Mouse (Mus musculus): ENCODE measurements around the gene Scnn1a. TPM values are rescaled to one million over a fixed set of nuclear protein-coding genes. Genes with fewer than 3 reads are reported as not detected.

Gene Scnn1a
- total RNA-seq, 1 experiment from 2014 or later: 6.4 TPM

GRCm38 (mm10) chr6:125330626-125331326 is 10.3 kb downstream of the Scnn1a start:
- 0 out of 2 replicates have a peak, but pooled peaks have one; percentile 11 for ATAC-seq (replicated peaks; ENCODE audit: insufficient number of reproducible peaks, low FRiP score, low TSS enrichment, poor library complexity, severe bottlenecking)

- ATAC-seq (replicated peaks; ENCODE audit: insufficient number of reproducible peaks, low FRiP score, low TSS enrichment, poor library complexity, severe bottlenecking): peak; percentile 77
Measured at GRCm38 (mm10) chr6:125333112-125333899, 12.8 kb downstream of the Scnn1a start.

GRCm38 (mm10) chr6:125334356-125334755 is 13.9 kb downstream of the Scnn1a start:
- peak; percentile 41 for ATAC-seq (replicated peaks; ENCODE audit: insufficient number of reproducible peaks, low FRiP score, low TSS enrichment, poor library complexity, severe bottlenecking)

- no peak for ATAC-seq (replicated peaks; ENCODE audit: insufficient number of reproducible peaks, low FRiP score, low TSS enrichment, poor library complexity, severe bottlenecking)
Measured at GRCm38 (mm10) chr6:125338791-125339660, 18.6 kb downstream of the Scnn1a start.

DNA sequence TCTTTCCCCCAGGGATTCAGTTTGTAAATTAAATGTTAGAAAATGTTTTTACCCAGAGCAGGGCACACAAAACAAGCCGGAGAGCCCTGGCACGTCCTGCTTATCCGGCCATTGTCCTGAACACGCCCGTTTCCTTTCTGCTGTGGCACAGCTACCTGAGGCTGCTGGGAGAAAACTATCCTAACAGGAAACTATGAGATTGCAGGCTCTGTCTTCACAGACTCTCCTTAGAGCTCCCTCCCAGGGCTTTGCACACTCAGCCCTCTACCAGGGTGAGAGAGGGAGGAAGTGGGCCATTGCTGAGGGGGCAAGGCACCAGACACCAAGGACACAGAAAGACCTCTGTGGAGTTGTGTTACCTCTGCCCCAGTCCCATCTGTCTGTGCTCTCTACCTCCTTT is 19.8 kb downstream of the Scnn1a start:
- ATAC-seq (replicated peaks; ENCODE audit: insufficient number of reproducible peaks, low FRiP score, low TSS enrichment, poor library complexity, severe bottlenecking): no peak

DNA sequence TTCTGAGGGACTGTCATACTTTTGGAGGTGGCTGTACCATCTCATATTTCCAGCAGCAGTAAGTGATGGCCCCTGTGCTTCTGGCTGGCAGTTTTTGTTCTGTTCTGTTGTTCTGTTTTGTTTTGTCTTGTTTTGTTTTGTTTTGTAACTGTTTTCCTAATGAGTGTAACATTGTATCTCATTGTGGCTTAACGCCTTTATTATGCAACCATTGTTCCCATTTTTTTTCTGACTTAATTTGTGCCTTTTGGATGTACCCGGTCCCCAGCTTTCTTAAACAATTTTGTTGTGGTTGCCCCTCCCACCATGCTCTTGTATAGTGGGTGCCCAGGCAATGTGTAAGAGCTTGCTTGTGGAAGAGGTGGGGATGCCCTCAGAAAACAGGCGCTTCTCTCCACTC is 21.7 kb downstream of the Scnn1a start:
- peak; percentile 46; the same call in 1 of the 2 replicates for ATAC-seq (replicated peaks; ENCODE audit: insufficient number of reproducible peaks, low FRiP score, low TSS enrichment, poor library complexity, severe bottlenecking)

DNA sequence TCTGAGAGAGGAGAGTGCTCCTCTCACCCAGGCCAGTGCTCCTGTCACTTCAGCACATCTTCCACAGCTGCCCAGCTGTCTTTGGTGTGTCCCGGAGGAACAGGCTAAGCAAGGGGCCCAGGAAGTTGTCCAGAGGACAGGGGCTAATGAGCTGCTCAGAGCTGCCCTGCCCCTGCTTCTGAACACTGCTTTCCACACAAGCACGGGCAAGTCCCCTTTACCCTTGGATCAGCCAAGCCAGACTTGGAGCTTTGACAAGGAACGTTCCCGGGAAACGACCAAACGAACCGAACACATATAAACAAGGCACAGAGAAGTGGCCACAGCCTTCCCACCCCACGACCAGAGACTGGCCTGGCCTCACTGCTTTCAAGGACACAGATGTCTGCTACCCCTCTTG is 23.6 kb downstream of the Scnn1a start:
- no peak for ATAC-seq (replicated peaks; ENCODE audit: insufficient number of reproducible peaks, low FRiP score, low TSS enrichment, poor library complexity, severe bottlenecking)

- ATAC-seq (replicated peaks; ENCODE audit: insufficient number of reproducible peaks, low FRiP score, low TSS enrichment, poor library complexity, severe bottlenecking): peak; percentile 54
Measured at GRCm38 (mm10) chr6:125344866-125345265, 24.4 kb downstream of the Scnn1a start.

GRCm38 (mm10) chr6:125345625-125346024 is 25.2 kb downstream of the Scnn1a start:
- ATAC-seq (replicated peaks; ENCODE audit: insufficient number of reproducible peaks, low FRiP score, low TSS enrichment, poor library complexity, severe bottlenecking): peak; percentile 42

- no peak for ATAC-seq (replicated peaks; ENCODE audit: insufficient number of reproducible peaks, low FRiP score, low TSS enrichment, poor library complexity, severe bottlenecking)
Measured at GRCm38 (mm10) chr6:125346029-125346428, 25.6 kb downstream of the Scnn1a start.

- no peak for ATAC-seq (replicated peaks; ENCODE audit: insufficient number of reproducible peaks, low FRiP score, low TSS enrichment, poor library complexity, severe bottlenecking)
Measured at GRCm38 (mm10) chr6:125348721-125349574, 28.5 kb downstream of the Scnn1a start, which contains the start of gene Tnfrsf1a. TSS of gene Tnfrsf1a (plus strand) at chr6:125349362.

DNA sequence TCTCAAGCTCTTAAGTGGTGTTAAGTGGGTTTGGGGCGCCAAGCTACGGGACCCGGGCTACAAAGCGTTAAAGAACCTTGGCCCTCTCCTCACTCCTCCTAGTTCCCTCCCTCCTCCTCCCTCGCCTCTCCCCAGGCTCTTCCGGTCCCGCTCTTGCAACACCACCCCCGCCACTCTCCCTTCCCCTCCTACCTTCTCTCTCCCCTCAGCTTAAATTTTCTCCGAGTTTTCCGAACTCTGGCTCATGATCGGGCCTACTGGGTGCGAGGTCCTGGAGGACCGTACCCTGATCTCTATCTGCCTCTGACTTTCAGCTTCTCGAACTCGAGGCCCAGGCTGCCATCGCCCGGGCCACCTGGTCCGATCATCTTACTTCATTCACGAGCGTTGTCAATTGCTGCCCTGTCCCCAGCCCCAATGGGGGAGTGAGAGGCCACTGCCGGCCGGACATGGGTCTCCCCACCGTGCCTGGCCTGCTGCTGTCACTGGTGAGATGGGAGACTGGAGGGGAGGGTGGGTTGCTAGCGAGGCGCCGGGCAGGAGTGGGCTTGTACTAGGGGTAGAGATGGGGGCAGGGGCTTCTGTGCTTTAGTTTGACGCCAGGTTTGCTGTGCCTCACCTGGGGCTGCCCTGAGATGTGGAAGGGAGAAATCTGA is 29.2 kb downstream of the Scnn1a start:
- peak; percentile 63 for ATAC-seq (replicated peaks; ENCODE audit: insufficient number of reproducible peaks, low FRiP score, low TSS enrichment, poor library complexity, severe bottlenecking)

DNA sequence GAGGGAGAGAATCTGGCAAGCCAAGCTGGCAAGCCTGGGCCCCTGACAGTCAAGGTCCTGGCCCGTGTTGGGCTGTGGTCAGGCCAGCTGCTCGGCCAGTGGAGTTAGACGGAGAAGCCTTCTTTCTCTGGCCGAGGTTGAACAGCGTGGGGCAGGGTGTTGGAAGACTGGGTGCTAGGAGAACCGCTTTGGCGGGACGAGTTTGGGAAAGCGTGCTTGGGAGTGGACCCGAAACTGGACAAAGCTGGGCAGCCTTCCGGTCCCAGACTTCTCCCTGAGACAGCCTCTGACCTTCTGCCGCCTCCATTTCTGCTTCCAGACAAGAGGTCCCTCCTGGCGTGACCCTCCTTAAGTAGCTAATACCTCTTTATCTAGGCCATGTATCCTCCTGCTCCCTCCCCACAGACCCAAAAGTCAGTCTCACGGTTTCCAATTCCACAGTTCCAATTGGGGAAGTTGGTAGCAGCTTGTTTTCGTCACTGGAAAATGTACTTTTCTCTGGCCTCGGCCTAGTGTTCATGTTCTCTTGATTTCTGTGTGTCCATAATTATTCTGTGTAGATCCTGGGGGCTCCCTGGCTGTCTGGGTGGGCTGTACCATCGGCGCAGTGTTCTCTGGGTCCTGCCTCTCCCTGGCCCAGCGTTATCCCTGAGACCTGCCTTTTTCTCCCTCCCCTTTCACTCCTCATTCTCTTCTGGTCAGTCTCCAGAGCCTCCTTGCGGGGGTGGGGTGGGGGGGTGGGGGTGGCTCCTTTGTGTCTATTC is 30.0 kb downstream of the Scnn1a start:
- ATAC-seq (replicated peaks; ENCODE audit: insufficient number of reproducible peaks, low FRiP score, low TSS enrichment, poor library complexity, severe bottlenecking): 0 out of 2 replicates have a peak, but pooled peaks have one; percentile 2

GRCm38 (mm10) chr6:125350995-125351324 is 30.5 kb downstream of the Scnn1a start:
- no peak for ATAC-seq (replicated peaks; ENCODE audit: insufficient number of reproducible peaks, low FRiP score, low TSS enrichment, poor library complexity, severe bottlenecking)

DNA sequence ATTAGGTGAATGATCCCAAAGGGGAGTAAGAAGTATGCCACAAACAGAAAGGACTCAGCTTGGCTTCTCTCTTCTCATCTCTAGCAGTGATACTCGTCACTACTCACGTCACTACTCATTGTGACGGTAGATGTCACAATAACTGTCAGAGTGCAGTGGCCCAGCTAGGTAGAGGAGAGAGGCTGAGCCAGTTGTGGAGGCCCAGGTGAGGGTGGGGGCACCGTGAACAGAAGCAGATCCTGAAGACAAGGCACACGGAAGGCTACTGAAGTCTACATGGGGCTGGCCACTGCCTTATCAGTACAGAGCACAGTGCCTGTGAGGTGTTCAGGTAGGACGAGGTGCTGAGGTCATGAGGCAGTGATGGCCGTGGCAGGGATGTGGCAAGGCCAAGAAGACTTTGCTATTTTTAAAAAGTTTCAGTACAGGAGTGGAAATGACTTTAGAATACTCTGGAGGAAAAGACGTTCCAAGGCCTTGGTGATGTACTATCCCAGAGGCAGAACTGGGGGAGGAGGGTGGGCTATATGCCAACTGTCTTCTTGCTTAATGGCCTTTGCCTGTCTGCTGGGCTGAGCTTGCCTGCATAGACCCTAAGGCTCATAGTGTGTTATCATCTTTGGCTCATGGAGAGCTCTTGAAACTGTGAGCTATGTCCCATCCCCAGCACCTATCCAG is 31.0 kb downstream of the Scnn1a start:
- ATAC-seq (replicated peaks; ENCODE audit: insufficient number of reproducible peaks, low FRiP score, low TSS enrichment, poor library complexity, severe bottlenecking): peak; percentile 42

DNA sequence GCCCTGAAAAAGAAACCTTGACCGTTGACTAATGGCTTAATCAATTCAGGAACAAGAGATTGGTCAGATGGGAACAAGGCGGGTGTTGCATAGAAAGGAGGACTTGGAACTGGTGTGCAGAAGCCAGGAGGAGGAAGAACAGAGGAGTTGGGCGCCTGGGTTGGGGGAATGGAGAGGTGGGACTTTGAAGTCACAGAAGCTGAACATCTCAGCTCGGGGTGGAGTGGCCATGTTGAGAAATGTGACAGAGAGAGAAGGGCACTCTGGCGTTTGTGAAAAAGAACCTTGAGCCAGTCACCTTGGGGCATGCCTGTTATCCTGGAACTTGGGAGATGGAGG is 31.6 kb downstream of the Scnn1a start:
- no peak for ATAC-seq (replicated peaks; ENCODE audit: insufficient number of reproducible peaks, low FRiP score, low TSS enrichment, poor library complexity, severe bottlenecking)

GRCm38 (mm10) chr6:125352811-125353210 is 32.4 kb downstream of the Scnn1a start:
- ATAC-seq (replicated peaks; ENCODE audit: insufficient number of reproducible peaks, low FRiP score, low TSS enrichment, poor library complexity, severe bottlenecking): no peak

All from monocyte, adult 5-6 weeks (primary cell).